Mouse (Mus musculus): ENCODE results near the gene Ltv1.

Ltv1 gene

DNA sequence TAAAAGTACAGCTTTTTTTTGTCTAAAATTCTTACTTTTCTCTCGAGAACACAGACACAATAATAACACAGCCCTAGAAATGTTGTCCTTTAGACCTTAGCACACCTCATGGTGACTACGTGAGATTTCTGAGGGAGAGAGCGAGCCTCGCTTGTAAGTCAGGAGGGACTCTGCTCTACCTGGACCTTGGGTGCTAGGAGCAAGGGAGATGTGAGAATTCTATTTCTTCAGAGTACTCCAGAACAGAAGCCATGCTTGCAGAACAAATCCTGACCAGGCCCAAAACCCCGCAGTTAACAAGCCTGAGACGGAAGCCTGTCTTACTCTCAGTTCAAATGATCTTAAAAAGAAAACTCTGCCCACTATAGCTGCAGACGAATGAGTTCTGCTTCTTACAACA, 37.7 kb upstream of the Ltv1 start:
- H3K4me3 ChIP-seq (replicated peaks; ENCODE audit: low read length): no peak overlapping the region
- no peaks in the 10 kb centered on the region for H3K27me3 ChIP-seq (ENCODE audit: insufficient read depth, low read length)
- H3K36me3 ChIP-seq (ENCODE audit: insufficient read depth, low read length): no peaks in the 10 kb centered on the region
- no peaks in the 10 kb centered on the region for H3K9me3 ChIP-seq (ENCODE audit: low read length)
- H3K4me1 ChIP-seq (replicated peaks; ENCODE audit: low read depth, low read length): no peaks in the 10 kb centered on the region
- TF ChIP-seq CTCF (conservative IDR thresholded peaks at IDR 0.05; ENCODE audit: low read length): no peak
- no peak for TF ChIP-seq POU5F1 (IDR thresholded peaks at IDR 0.05; ENCODE audit: borderline replicate concordance, low read length)
- no peak for TF ChIP-seq NANOG (IDR thresholded peaks at IDR 0.05; ENCODE audit: borderline replicate concordance, low read length)

DNA sequence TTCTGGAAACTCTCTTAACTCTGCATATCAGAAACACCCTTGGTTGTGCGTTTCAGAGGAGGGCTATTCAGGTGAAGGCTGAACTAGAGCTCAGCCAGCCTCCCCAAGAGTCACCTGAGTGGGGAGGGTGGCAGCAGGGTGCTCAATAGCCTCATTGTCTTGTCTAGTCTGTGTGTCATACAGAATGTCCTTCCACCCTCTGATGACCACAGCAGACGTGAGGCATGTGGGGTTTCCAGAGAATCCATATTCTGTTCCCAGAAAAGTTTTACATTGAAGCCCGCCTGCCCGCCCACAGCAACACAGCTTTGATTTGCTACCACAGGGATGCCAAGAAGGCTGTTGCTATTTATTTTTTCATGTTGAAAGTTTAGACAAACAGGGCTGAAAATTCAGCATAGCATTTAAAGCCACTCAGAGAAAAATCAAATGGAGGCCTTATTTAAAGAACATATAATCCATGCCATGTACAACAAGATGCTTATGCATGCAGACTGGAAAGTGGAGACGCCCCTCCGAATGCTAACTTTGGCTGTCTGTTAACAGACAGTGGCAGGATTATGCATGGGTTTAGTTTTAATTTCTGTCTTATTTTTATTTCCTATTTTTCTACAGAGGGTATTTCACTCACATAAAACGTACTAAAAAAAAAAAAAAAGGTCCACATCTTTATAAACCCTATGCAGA, 32.6 kb upstream of the Ltv1 start:
- no peak for TF ChIP-seq NANOG (IDR thresholded peaks at IDR 0.05; ENCODE audit: borderline replicate concordance, low read length)
- Histone ChIP-seq H3K4me3 (replicated peaks; ENCODE audit: low read length) (no peak overlapping the region), H3K27me3 (ENCODE audit: insufficient read depth, low read length) (no peaks in the 10 kb centered on the region), H3K4me1 (replicated peaks; ENCODE audit: low read depth, low read length) (no peaks in the 10 kb centered on the region), H3K36me3 (ENCODE audit: insufficient read depth, low read length) (no peaks in the 10 kb centered on the region), H3K9me3 (ENCODE audit: low read length) (no peaks in the 10 kb centered on the region)

DNA sequence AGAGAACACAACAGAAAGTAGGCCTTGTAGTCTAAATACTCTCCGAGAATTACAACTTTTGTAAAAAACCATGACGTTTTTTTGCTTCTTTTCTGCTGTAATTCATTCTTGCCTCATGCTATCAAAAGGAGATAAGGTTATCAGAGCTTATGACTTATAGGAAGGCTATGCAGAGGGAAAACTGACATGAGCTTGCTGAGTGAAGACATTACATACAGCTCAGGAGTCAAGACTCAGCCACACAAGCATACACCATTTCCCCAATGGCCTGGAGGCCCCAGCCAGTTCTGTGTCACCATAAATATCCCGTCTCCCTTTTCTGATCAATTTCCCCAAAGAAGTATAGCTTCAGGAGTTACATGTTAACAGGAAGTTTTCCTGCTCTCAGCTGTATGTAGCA, 29.2 kb upstream of the Ltv1 start:
- 0 out of 2 replicates have a peak, but pooled peaks cover 5% of the 10 kb centered on the region for H3K4me1 ChIP-seq (replicated peaks; ENCODE audit: low read depth, low read length)
- no peaks in the 10 kb centered on the region for H3K36me3 ChIP-seq (ENCODE audit: insufficient read depth, low read length)
- no peaks in the 10 kb centered on the region for H3K27me3 ChIP-seq (ENCODE audit: insufficient read depth, low read length)
- H3K4me3 ChIP-seq (replicated peaks; ENCODE audit: low read length): no peak overlapping the region
- H3K9me3 ChIP-seq (ENCODE audit: low read length): no peaks in the 10 kb centered on the region
- TF ChIP-seq CTCF (conservative IDR thresholded peaks at IDR 0.05; ENCODE audit: low read length) (no peak), NANOG (IDR thresholded peaks at IDR 0.05; ENCODE audit: borderline replicate concordance, low read length) (no peak), POU5F1 (IDR thresholded peaks at IDR 0.05; ENCODE audit: borderline replicate concordance, low read length) (no peak)

DNA sequence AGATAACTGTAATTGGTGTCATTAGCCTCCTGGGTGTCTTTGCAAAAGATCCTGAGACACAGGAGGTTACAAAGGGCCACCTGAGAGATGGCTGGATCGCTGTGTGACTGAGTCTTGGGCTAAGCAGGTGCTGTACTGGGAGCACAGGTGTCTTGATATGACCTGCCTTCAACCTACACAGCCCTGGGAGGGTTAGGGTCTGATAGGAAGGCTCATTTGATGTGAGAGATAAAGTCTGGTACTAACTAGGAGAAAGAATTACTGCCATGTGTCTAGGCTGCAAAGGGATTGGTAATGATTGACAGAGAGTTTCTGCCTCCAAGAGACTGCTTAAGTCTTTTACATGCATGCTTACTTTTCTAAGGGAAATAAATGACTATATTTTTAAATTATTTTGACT, 27.1 kb upstream of the Ltv1 start:
- TF ChIP-seq POU5F1 (IDR thresholded peaks at IDR 0.05; ENCODE audit: borderline replicate concordance, low read length) (no peak), CTCF (conservative IDR thresholded peaks at IDR 0.05; ENCODE audit: low read length) (no peak), NANOG (IDR thresholded peaks at IDR 0.05; ENCODE audit: borderline replicate concordance, low read length) (no peak)
- Histone ChIP-seq H3K9me3 (ENCODE audit: low read length) (no peaks in the 10 kb centered on the region), H3K4me3 (replicated peaks; ENCODE audit: low read length) (no peak overlapping the region), H3K27me3 (ENCODE audit: insufficient read depth, low read length) (no peaks in the 10 kb centered on the region), H3K4me1 (replicated peaks; ENCODE audit: low read depth, low read length) (0 out of 2 replicates have a peak, but pooled peaks cover 5% of the 10 kb centered on the region), H3K36me3 (ENCODE audit: insufficient read depth, low read length) (no peaks in the 10 kb centered on the region)

DNA sequence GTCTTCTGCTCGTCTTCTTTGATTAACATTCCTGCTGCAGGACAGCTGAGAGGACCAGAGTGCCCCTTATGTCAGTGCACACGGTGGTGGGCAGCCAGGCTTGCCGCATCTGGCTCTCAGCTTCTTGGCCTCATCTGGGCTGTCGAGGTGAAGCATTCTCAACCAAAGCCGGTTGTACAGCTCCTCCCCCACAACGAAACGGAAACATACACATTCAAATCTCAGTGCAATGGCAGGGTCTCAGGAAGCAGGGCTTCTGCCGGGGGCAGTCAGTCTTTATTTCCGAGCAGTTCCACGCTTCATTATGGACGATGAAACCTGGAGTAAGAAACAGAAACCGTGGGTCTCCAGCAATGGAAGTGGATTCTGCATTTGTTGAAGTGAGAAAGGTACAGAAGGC, 21.0 kb upstream of the Ltv1 start:
- Histone ChIP-seq H3K4me3 (replicated peaks; ENCODE audit: low read length) (no peak overlapping the region), H3K9me3 (ENCODE audit: low read length) (no peaks in the 10 kb centered on the region), H3K4me1 (replicated peaks; ENCODE audit: low read depth, low read length) (no peaks in the 10 kb centered on the region), H3K27me3 (ENCODE audit: insufficient read depth, low read length) (no peaks in the 10 kb centered on the region), H3K36me3 (ENCODE audit: insufficient read depth, low read length) (no peaks in the 10 kb centered on the region)
- no peak for TF ChIP-seq CTCF (conservative IDR thresholded peaks at IDR 0.05; ENCODE audit: low read length)
- TF ChIP-seq POU5F1 (IDR thresholded peaks at IDR 0.05; ENCODE audit: borderline replicate concordance, low read length): no peak
- no peak for TF ChIP-seq NANOG (IDR thresholded peaks at IDR 0.05; ENCODE audit: borderline replicate concordance, low read length)

DNA sequence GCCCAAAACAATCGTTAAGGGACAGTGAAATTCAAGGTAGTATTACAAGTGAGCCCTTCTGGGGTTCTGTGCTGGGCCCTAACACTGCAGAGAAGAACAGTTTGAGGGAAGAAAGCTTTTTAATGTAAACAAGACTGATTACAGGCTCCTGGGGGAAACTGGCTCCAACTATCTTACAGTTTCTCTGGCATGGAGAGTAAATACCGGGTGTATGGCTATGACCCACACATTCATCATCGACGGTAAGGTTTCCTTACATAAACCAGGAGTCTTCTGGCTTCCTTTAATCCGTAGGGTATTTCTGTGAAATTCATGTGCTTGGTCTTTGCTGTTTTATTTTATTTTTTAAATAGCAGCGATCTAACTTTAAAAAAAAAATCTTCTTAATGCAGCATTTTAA, 19.9 kb upstream of the Ltv1 start:
- no peak for TF ChIP-seq NANOG (IDR thresholded peaks at IDR 0.05; ENCODE audit: borderline replicate concordance, low read length)
- TF ChIP-seq CTCF (conservative IDR thresholded peaks at IDR 0.05; ENCODE audit: low read length): no peak
- no peak for TF ChIP-seq POU5F1 (IDR thresholded peaks at IDR 0.05; ENCODE audit: borderline replicate concordance, low read length)
- H3K27me3 ChIP-seq (ENCODE audit: insufficient read depth, low read length): no peaks in the 10 kb centered on the region
- no peak overlapping the region for H3K4me3 ChIP-seq (replicated peaks; ENCODE audit: low read length)
- no peaks in the 10 kb centered on the region for H3K9me3 ChIP-seq (ENCODE audit: low read length)
- H3K36me3 ChIP-seq (ENCODE audit: insufficient read depth, low read length): no peaks in the 10 kb centered on the region
- H3K4me1 ChIP-seq (replicated peaks; ENCODE audit: low read depth, low read length): no peaks in the 10 kb centered on the region

DNA sequence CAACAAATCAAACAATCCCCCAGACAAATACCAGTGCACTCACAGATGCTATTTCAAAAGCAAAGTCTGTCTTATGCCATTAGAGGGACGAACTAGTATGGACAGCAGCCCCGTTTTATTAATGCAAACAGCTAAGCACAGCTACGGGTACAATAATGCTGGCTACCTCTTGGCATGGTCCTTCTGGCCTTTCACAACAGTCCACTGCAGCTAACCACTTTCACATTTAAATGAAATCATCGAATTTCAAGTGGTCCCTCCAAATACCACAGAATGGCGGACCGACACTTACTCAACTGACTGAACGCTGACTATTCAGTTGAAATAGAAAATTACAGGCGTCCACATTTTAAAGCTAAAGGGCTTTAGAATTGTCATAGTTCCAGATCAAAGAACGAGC, 19.4 kb upstream of the Ltv1 start:
- H3K36me3 ChIP-seq (ENCODE audit: insufficient read depth, low read length): no peaks in the 10 kb centered on the region
- H3K4me1 ChIP-seq (replicated peaks; ENCODE audit: low read depth, low read length): no peaks in the 10 kb centered on the region
- no peak overlapping the region for H3K4me3 ChIP-seq (replicated peaks; ENCODE audit: low read length)
- H3K9me3 ChIP-seq (ENCODE audit: low read length): no peaks in the 10 kb centered on the region
- no peak for TF ChIP-seq NANOG (IDR thresholded peaks at IDR 0.05; ENCODE audit: borderline replicate concordance, low read length)
- no peak for TF ChIP-seq POU5F1 (IDR thresholded peaks at IDR 0.05; ENCODE audit: borderline replicate concordance, low read length)
- TF ChIP-seq CTCF (conservative IDR thresholded peaks at IDR 0.05; ENCODE audit: low read length): no peak
- H3K27me3 ChIP-seq (ENCODE audit: insufficient read depth, low read length): no peaks in the 10 kb centered on the region

DNA sequence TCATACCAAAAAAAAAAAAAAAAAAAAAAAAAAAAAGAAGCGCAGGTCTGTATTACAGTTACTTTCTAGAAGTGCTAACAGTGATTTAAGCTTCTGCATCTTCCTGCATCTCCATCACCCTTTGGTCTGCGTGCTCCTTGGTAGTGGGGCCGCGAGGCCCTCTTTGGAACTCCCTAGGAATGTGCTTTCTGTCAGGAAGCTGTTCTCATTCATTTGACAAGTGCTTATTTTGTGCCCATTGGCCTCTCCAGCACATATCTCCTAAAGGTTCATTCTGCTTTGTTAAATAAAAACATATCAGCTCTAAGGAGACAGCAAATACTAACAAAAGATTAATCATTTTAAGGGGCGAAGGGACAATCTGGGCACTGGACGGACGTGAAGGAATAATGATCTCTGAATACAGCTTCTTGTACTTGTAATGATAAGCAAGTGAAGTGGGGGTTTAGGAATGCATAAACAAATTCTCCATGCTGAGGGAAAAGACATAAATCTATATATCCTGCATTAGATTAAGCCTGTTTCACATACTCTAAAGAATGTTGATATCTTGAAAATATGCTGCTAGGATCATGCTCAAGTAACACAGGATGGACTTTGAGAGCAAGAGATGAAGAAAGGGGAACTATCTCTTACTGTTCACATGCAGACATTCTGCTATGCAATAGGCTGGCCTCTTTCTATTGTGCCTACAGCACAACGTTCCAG, 17.1 kb upstream of the Ltv1 start:
- H3K9me3 ChIP-seq (ENCODE audit: low read length): no peaks in the 10 kb centered on the region
- H3K36me3 ChIP-seq (ENCODE audit: insufficient read depth, low read length): no peaks in the 10 kb centered on the region
- no peaks in the 10 kb centered on the region for H3K4me1 ChIP-seq (replicated peaks; ENCODE audit: low read depth, low read length)
- TF ChIP-seq NANOG (IDR thresholded peaks at IDR 0.05; ENCODE audit: borderline replicate concordance, low read length): no peak
- no peak for TF ChIP-seq POU5F1 (IDR thresholded peaks at IDR 0.05; ENCODE audit: borderline replicate concordance, low read length)
- TF ChIP-seq CTCF (conservative IDR thresholded peaks at IDR 0.05; ENCODE audit: low read length): no peak
- H3K4me3 ChIP-seq (replicated peaks; ENCODE audit: low read length): no peak overlapping the region
- no peaks in the 10 kb centered on the region for H3K27me3 ChIP-seq (ENCODE audit: insufficient read depth, low read length)
